Mouse (Mus musculus): ENCODE measurements around the gene Ces3b.
A peak's percentile ranks its signal among the peaks of the same experiment; 100 is the strongest.
"Not testable (repeated sequence)": the region's sequence is repeated elsewhere in the genome, so short reads cannot be mapped to it uniquely, and the experiment has no call there.

Ces3b gene

DNA sequence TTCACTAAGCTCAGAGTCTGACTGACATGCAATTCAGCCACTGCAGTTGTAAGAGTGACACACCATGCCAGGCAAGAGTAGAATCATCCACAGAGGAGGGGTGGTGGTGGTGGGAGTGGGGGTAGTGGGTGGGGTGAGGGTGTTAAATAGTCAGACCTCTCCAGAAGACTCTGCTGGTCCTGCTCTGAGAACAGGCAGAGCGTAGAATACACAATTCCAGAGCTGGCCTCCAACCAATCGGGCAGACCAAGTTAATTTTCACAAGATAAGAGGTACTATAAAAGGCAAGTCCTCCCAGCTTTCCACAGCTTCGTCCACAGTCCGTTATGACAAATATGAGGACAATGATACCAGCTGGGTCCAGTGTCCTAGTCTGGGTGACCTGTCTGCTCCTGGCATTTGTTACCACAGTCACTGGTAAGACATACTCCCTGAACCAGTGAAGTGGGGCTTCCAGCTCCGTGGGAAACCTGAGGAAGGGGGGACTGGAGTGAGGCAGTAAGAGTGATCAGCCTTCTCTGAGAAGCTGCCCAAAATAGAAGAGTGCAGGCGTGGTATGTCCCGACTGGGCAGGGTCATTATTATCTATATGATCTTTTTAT lies at the start of gene Ces3b:
Gene Ces3b (plus strand): TSS at position 305 of the 602 bp plus-strand sequence.
- DNase-seq (ENCODE audit: low read depth, low spot score) = no peak

- DNase-seq (ENCODE audit: low read depth, low spot score) = no peak
Observed at GRCm38 (mm10) chr8:105043510-105043909, 40.0 kb upstream of the Ces3b start.

DNA sequence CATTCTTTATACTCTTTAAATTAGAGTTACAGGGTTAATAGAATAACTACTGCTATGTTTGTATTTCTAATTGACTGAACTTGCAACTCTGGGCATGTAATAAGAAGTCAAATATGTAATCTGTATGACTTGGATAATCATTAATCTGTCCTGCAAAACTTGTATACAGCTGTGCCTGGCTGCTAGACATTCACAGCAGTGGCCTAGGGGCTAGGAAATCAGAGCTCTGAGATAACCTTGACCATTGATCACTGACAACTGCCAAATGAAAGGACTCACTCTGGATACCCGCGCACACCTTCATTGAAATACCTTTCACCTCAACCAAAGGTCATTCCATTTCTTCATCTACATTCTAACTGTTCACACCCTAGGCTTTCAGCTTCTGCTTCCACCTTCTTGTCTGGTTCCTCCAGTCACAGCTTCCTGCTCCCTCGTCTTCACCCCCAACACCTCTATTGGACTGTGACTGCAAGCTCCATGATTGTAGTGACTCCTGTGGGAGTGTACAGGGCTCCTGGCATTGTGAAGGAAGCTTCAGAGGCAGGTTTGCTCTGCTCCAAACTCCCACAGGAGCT lies 37.6 kb upstream of the Ces3b start:
- no peak for DNase-seq (ENCODE audit: low read depth, low spot score)

- DNase-seq (ENCODE audit: low read depth, low spot score) = no peak
Observed at GRCm38 (mm10) chr8:105048371-105048854, 35.1 kb upstream of the Ces3b start, which contains the start of gene Ces3a. Gene Ces3a (plus strand): TSS chr8:105048601.

- DNase-seq (ENCODE audit: low read depth, low spot score) = no peak
Observed at GRCm38 (mm10) chr8:105056211-105056610, 27.3 kb upstream of the Ces3b start.

DNA sequence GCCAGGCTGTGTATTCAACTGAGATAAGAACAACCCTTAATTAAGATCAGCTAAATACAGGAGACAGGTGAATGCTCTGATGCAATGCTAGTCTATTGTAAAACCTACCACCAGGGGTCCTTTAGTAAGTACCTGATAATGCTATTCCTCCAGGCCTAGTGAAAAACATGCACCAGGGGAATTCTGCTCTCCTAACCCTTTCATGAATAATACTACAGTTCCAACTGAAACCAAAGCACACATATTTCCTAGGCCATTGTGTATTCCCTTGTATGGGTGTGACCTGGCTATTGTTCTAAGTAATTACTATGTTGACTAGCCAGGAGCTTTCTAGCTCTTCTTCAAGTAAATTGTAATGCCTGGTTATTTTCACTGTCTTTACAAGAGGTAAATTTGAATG lies 23.5 kb upstream of the Ces3b start:
- DNase-seq (ENCODE audit: low read depth, low spot score) = peak; percentile 63

GRCm38 (mm10) chr8:105066761-105067160 lies 16.8 kb upstream of the Ces3b start:
- peak; percentile 87 for DNase-seq (ENCODE audit: low read depth, low spot score)

GRCm38 (mm10) chr8:105067905-105068304 lies 15.6 kb upstream of the Ces3b start:
- DNase-seq (ENCODE audit: low read depth, low spot score) = not testable (repeated sequence)

DNA sequence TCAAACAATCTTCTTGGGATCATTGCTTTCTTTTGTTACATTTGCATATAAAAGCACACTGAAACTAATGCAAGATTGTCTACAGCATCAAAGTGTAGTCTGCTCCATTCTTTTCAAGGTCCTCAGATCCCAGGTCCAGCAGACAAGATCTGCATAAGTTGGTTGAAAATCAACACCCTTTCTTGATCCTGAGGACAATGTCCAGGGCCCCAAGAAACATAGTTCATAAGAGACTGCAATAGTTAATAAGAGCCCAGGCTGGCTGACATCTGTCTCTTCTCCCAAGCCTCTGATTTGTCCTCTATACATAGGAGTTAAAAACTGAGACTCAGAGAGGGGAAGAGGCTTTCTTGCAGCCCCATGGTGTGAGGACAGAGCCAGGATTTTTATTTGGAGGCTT lies 14.6 kb upstream of the Ces3b start:
- DNase-seq (ENCODE audit: low read depth, low spot score) = no peak

GRCm38 (mm10) chr8:105076601-105077000 lies 7.0 kb upstream of the Ces3b start:
- DNase-seq (ENCODE audit: low read depth, low spot score) = no peak

GRCm38 (mm10) chr8:105077071-105077470 lies 6.5 kb upstream of the Ces3b start:
- DNase-seq (ENCODE audit: low read depth, low spot score) = no peak

DNA sequence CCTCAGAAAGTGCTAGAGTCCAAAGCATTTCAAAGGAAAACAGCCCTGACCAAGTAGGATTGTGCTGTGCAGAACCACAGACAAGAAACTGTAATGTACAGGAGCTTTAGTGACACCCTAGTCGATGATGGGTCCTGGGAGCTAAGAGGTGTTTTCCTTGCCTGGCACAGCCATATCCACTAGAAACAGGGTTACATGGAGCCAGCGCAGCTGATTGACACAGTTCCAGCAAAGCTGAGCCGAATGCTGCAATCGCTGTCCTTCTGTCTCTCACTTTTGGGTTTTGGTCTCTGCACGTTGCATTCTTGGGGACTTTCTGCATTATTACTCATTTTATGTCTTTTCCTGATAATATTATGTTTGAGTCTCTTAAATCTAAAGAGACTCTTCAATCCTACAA lies 5.0 kb upstream of the Ces3b start:
- no peak for DNase-seq (ENCODE audit: low read depth, low spot score)

DNA sequence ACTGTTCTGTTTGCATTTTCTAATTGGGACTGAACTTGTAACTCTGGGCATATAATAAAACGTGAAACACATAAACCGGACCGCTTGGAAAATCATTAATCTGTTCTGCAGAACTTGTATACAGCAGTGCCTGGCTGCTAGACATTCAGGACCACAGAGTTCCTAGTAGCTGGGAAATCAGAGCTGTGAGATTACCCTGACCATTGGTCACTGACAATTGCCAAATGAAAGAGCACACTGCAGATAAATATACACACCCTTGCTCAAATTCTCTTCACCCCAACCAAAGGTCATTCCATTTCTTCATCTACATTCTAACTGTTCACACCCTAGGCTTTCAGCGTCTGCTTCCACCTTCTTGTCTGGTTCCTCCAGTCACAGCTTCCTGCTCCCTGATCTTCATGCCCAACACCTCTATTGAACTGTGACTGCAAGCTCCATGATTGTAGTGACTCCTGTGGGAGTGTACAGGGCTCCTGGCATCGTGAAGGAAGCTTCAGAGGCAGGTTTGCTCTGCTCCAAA lies 2.7 kb upstream of the Ces3b start:
- DNase-seq (ENCODE audit: low read depth, low spot score) = no peak

DNA sequence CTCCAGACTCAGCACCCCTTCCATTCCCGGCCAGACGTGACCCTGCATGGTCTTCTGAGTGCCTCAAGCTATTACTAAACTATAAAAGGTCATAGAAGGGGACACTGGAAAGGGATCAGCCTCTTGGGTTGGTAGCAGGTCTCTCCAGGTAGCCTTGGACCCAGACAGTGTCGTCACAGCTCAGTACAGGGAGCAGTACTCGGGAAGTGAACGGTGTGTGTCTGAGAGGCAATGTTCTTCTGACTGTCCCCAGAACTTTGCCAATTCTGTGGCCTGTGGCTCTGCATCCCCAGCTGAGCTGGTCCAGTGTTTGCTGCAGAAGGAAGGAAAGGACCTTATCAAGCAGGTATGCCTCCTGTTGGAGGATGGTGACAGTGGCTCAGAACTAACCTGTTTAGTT lies 4.6 kb downstream of the Ces3b start:
- not testable (repeated sequence) for DNase-seq (ENCODE audit: low read depth, low spot score)

GRCm38 (mm10) chr8:105088581-105088980 lies 5.0 kb downstream of the Ces3b start:
- DNase-seq (ENCODE audit: low read depth, low spot score) = no peak

GRCm38 (mm10) chr8:105093992-105094391 lies 10.4 kb downstream of the Ces3b start:
- no peak for DNase-seq (ENCODE audit: low read depth, low spot score)

DNA sequence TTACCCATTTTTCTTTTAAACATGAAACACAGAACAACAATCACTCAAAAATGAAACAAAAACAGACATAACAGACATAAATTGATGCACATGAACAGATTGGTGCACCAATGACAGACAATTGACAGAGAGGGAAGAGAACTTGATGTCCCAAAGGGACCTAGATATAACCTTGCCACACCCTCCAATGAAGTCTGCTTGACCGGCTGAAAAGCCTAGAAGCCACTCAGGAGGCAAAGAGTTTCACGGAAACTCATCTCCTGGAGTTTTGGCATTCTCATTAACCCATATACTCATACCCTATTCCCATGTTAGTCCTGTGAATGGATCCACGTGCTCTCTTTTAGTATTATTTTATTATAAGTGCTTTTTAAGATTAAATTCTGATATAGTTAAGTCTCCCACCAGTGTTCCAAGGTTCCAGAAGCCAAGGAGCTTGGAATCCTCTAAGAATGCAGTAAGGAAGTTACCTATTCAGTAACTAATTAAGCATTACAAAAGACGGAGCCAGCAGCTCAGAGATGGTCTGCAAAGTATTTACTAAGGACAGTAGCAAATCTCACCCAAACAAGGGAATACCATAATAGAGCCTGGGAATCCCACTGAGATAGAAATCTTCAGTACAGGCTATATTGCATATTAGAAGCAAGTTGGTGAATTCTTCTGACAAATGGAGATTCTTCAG lies 18.7 kb downstream of the Ces3b start:
- DNase-seq (ENCODE audit: low read depth, low spot score) = peak; percentile 87

GRCm38 (mm10) chr8:105103701-105104100 lies 20.1 kb downstream of the Ces3b start:
- not testable (repeated sequence) for DNase-seq (ENCODE audit: low read depth, low spot score)

- DNase-seq (ENCODE audit: low read depth, low spot score) = no peak
Observed at GRCm38 (mm10) chr8:105104220-105104619, 20.7 kb downstream of the Ces3b start.

DNA sequence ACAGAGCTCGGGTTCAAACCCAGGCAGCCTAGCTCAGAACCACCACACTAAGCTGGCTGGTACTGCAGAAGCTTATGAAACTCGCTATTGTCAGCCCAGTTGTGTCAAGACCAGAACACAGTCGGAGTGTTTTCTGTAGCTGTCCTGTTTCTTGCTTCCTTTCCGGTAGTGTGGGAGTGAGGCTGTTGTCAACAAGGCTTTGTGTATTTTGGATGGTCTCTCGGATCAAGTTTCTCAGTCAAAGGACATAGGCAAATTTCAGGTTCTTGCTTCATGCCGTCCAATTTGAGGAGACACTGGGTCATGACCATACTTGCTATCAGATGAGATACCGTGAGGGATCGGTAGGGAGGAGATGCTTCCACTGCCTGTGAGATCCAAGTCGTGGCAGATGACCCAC lies 46.3 kb downstream of the Ces3b start:
- DNase-seq (ENCODE audit: low read depth, low spot score) = no peak

DNA sequence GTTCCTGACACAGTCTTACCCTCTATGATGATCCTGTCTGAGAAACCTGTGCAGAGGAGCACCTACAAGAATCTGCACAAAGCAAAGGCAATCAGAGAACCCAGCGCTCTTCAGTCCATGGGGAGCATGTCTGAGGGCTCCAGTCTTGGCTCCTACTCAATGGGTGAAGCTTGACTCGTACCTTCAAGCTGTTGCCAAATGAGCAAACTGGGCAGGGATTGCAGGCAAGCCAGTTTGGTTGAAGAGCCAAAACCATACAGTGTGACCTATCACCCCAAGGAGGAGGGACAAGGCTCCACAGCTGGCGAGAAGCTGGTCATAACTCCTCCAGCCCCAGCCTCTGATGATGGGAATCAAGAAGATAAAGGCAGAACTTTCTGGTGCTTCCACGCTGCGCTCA lies 48.0 kb downstream of the Ces3b start, which contains the start of gene Ces4a:
Gene Ces4a (plus strand): TSS at position 292 of the 400 bp plus-strand sequence.
- no peak for DNase-seq (ENCODE audit: low read depth, low spot score)

GRCm38 (mm10) chr8:105138423-105138822 lies 54.9 kb downstream of the Ces3b start:
- DNase-seq (ENCODE audit: low read depth, low spot score) = peak; percentile 84

All from R1 (cell line).